ENCODE assay signal across 8 mouse cellular contexts in the genomic region with DNA sequence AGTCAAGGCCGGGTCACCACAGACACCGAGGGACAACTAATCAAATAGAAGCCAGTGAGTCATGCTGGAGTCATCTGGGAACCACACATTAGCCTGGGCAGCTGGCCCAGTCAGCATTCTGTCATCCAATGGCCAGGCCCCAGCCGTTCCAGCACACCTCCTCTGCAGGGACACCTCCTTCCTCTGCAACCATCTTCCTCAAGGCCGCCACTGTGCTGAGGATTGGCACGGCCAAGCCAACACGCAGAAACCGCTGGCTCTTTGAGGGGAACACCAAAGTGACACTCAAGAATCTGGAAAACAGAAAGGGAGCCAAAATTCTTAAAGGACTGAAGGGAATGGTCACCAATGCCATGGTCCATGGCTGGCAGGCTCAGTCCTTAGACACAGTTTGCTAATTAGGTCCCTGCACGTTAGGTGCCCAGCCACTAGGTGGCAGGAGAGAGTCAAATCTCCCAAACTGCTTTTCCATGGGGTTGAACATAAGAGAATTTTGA. TPM values are rescaled to one million over a fixed set of nuclear protein-coding genes. Genes with fewer than 3 reads are reported as not detected.
DNase-seq lines count a peak whose midpoint lies in the region; ATAC-seq and TF ChIP-seq lines count a peak whose summit lies in the region.

No protein-coding gene starts in this region.

- 66% methylated on average over 8 of the region's 8 CpGs for WGBS in forebrain, embryonic 11.5 days
- 64% methylated on average over 8 of the region's 8 CpGs for WGBS in forebrain, embryonic 15.5 days
- 55% methylated on average over 8 of the region's 8 CpGs for WGBS in embryonic facial prominence, embryonic 14.5 days
- 57% methylated on average over 8 of the region's 8 CpGs for WGBS in spleen, adult 2 months

- peak; percentile 77 for DNase-seq in forebrain, embryonic 11.5 days (ENCODE audit: low spot score)
- peak; percentile 92 for DNase-seq in adrenal gland, postnatal 14 days
- DNase-seq in embryonic facial prominence, embryonic 14.5 days (ENCODE audit: low spot score): peak; percentile 22
- DNase-seq in heart, postnatal 36 days: peak; percentile 81 to 83
- peak; percentile 16 to 62 for DNase-seq in layer of hippocampus, adult 8-10 months (ENCODE audit: low spot score in 2 of 2)
- peak; percentile 65 for DNase-seq in lung, postnatal 25 days (ENCODE audit: low spot score)
- peak in 1 of 2 experiments; percentile 41 for DNase-seq in spleen, adult 2 months (ENCODE audit: low read depth in 1 of 2, low spot score in 2 of 2)

- TF ChIP-seq CTCF in spleen, adult 2 months (IDR thresholded peaks at IDR 0.05; ENCODE audit: extremely low read depth, insufficient read depth, insufficient read length, insufficient replicate concordance): peak; percentile 64; the same call in 1 of the 2 replicates

- H3K4me2 ChIP-seq in forebrain, embryonic 11.5 days (ENCODE audit: low read depth, low read length, severe bottlenecking): no peak overlapping the region
- no peak overlapping the region for H3K4me2 ChIP-seq in forebrain, embryonic 15.5 days (replicated peaks)
- no peak overlapping the region for H3K4me2 ChIP-seq in embryonic facial prominence, embryonic 14.5 days (ENCODE audit: low read depth, low read length)

- no peaks in the 10 kb centered on the region for H3K9me3 ChIP-seq in forebrain, embryonic 11.5 days (ENCODE audit: control insufficient read depth, low read length)
- no peaks in the 10 kb centered on the region for H3K9me3 ChIP-seq in forebrain, embryonic 15.5 days
- no peaks in the 10 kb centered on the region for H3K9me3 ChIP-seq in embryonic facial prominence, embryonic 14.5 days (ENCODE audit: control insufficient read depth, low read length)

- intact Hi-C loops in heart, postnatal 36 days (cut with DNase I): loop anchor here (2.0 kb wide), 2 partner anchors 26 to 68 kb away; a partner anchor contains a TSS

- no peak overlapping the region for H3K4me3 ChIP-seq in forebrain, embryonic 11.5 days (ENCODE audit: low read depth, low read length)
- H3K4me3 ChIP-seq in forebrain, embryonic 15.5 days: no peak overlapping the region
- H3K4me3 ChIP-seq in embryonic facial prominence, embryonic 14.5 days (ENCODE audit: low read depth, low read length): no peak overlapping the region
- no peak overlapping the region for H3K4me3 ChIP-seq in spleen, adult 2 months (ENCODE audit: extremely low read depth, insufficient read depth, insufficient read length)

- H3K9ac ChIP-seq in forebrain, embryonic 11.5 days (ENCODE audit: low read length): no peak overlapping the region
- H3K9ac ChIP-seq in forebrain, embryonic 15.5 days (replicated peaks): no peak overlapping the region
- no peak overlapping the region for H3K9ac ChIP-seq in embryonic facial prominence, embryonic 14.5 days (ENCODE audit: low read depth, low read length)

- no peak for ATAC-seq in forebrain, embryonic 11.5 days (replicated peaks; ENCODE audit: low FRiP score)
- ATAC-seq in forebrain, embryonic 15.5 days (replicated peaks): no peak
- peak; percentile 62; the same call in 1 of the 2 replicates for ATAC-seq in embryonic facial prominence, embryonic 14.5 days (ENCODE audit: low read depth)

- TF ChIP-seq POLR2A in spleen, adult 2 months (IDR thresholded peaks at IDR 0.05; ENCODE audit: low read depth, low read length): no peak

- no peaks in the 10 kb centered on the region for H3K4me1 ChIP-seq in forebrain, embryonic 11.5 days (replicated peaks; ENCODE audit: control insufficient read depth, insufficient read depth, low read length)
- peaks cover 7% of the 10 kb centered on the region for H3K4me1 ChIP-seq in forebrain, embryonic 15.5 days
- H3K4me1 ChIP-seq in embryonic facial prominence, embryonic 14.5 days (ENCODE audit: control insufficient read depth, insufficient read depth, low read length): no peaks in the 10 kb centered on the region
- H3K4me1 ChIP-seq in spleen, adult 2 months (ENCODE audit: control insufficient read depth, insufficient read depth, insufficient read length): no peaks in the 10 kb centered on the region

- H3K27ac ChIP-seq in forebrain, embryonic 11.5 days (ENCODE audit: low read depth, low read length): no peak overlapping the region
- no peak overlapping the region for H3K27ac ChIP-seq in forebrain, embryonic 15.5 days (replicated peaks)
- no peak overlapping the region for H3K27ac ChIP-seq in embryonic facial prominence, embryonic 14.5 days (replicated peaks; ENCODE audit: low read depth, low read length)
- no peak overlapping the region for H3K27ac ChIP-seq in spleen, adult 2 months (ENCODE audit: insufficient read depth, low read length)

- H3K27me3 ChIP-seq in forebrain, embryonic 11.5 days (ENCODE audit: control insufficient read depth, insufficient read depth, low read length): no peaks in the 10 kb centered on the region
- no peaks in the 10 kb centered on the region for H3K27me3 ChIP-seq in forebrain, embryonic 15.5 days
- H3K27me3 ChIP-seq in embryonic facial prominence, embryonic 14.5 days (replicated peaks; ENCODE audit: control insufficient read depth, insufficient read depth, low read length): no peaks in the 10 kb centered on the region
- H3K27me3 ChIP-seq in spleen, adult 2 months (ENCODE audit: control insufficient read depth, insufficient read depth, low read length): no peaks in the 10 kb centered on the region

- H3K36me3 ChIP-seq in forebrain, embryonic 11.5 days (ENCODE audit: control insufficient read depth, insufficient read depth, low read length): no peaks in the 10 kb centered on the region
- H3K36me3 ChIP-seq in forebrain, embryonic 15.5 days: no peaks in the 10 kb centered on the region
- H3K36me3 ChIP-seq in embryonic facial prominence, embryonic 14.5 days (ENCODE audit: control insufficient read depth, insufficient read depth, low read length): no peaks in the 10 kb centered on the region
- no peaks in the 10 kb centered on the region for H3K36me3 ChIP-seq in spleen, adult 2 months (ENCODE audit: control insufficient read depth, insufficient read depth, low read length)

RNA-seq across cellular contexts. Expression of a gene that starts 24.8 kb away (rescaled TPM):
- polyA plus RNA-seq in forebrain, embryonic 11.5 days (2014; fragmentation: Nextera tagmentation; extraction: Ambion mirVana): 1.0 and 1.4 TPM in 2 replicates
- polyA plus RNA-seq in forebrain, embryonic 15.5 days (2015; fragmentation: Nextera tagmentation; extraction: Ambion mirVana): 1.8 and 2.3 TPM in 2 replicates
- total RNA-seq in adrenal gland, postnatal 14 days (2021): 2.0 and 2.1 TPM in 2 replicates
- 2.3 and 2.4 TPM in 2 replicates for polyA plus RNA-seq in embryonic facial prominence, embryonic 14.5 days (2014; fragmentation: Nextera tagmentation; extraction: Ambion mirVana)
- 1 to 10 TPM; 3.0 to 3.1 TPM for total RNA-seq in heart, postnatal 36 days (2021)
- 1 to 10 TPM in 3 of 4 experiments, under 1 TPM in 1; 0.74 to 1.4 (median 1.0) TPM for total RNA-seq in layer of hippocampus, adult 8-10 months (2022)
- polyA plus RNA-seq in spleen, adult 2 months (2012; rRNA removed): 0.30 and 0.32 TPM in 2 replicates
